Mouse (Mus musculus) cerebellum, postnatal 14 days (tissue): ENCODE results near the gene Klhl9.
"Not testable (repeated sequence)": the region's sequence is repeated elsewhere in the genome, so short reads cannot be mapped to it uniquely, and the experiment has no call there.

Experiments used
- DNase-seq, 2 experiments: peaks; one replicate each; pipeline ENCODE4 v3.0.0; 2021; ENCODE audit warnings: mixed read lengths in 2 of 2

The Klhl9 gene

GRCm38 (mm10) chr4:88721791-88722721 is at the start of gene Klhl9, which contains the start of gene Gm26566:
Gene Klhl9 (minus strand): TSS chr4:88722465.
Gene Gm26566 (plus strand): TSS chr4:88721805.
- DNase-seq = peak; percentile 95 to 97

GRCm38 (mm10) chr4:88763384-88764018 is 41.2 kb upstream of the Klhl9 start:
- DNase-seq = peak; percentile 21 to 33

- DNase-seq = peak in 1 of 2 experiments; percentile 23
Observed at GRCm38 (mm10) chr4:88762341-88762740, 40.1 kb upstream of the Klhl9 start.

- DNase-seq = peak; percentile 70 to 72
Observed at GRCm38 (mm10) chr4:88761776-88762175, 39.5 kb upstream of the Klhl9 start.

- peak; percentile 54 to 59 for DNase-seq
Observed at GRCm38 (mm10) chr4:88760431-88760830, 38.2 kb upstream of the Klhl9 start.

- peak; percentile 30 to 41 for DNase-seq
Observed at GRCm38 (mm10) chr4:88759610-88760268, 37.5 kb upstream of the Klhl9 start, which contains the start of gene Gm13283. Gene Gm13283 (plus strand): TSS chr4:88760119.

- DNase-seq = not testable (repeated sequence)
Observed at GRCm38 (mm10) chr4:88758751-88759150, 36.5 kb upstream of the Klhl9 start.

GRCm38 (mm10) chr4:88757628-88758031 is 35.4 kb upstream of the Klhl9 start:
- peak; percentile 87 to 88 for DNase-seq

- DNase-seq = peak in 1 of 2 experiments; percentile 18
Observed at GRCm38 (mm10) chr4:88756581-88757513, 34.6 kb upstream of the Klhl9 start.

- DNase-seq = peak; percentile 72 to 74
Observed at GRCm38 (mm10) chr4:88754818-88755340, 32.6 kb upstream of the Klhl9 start, which contains the start of gene Gm13271. Gene Gm13271 (plus strand): TSS chr4:88754868.

- no peak for DNase-seq
Observed at GRCm38 (mm10) chr4:88749926-88750325, 27.7 kb upstream of the Klhl9 start.

GRCm38 (mm10) chr4:88744207-88744606 is 21.9 kb upstream of the Klhl9 start:
- no peak for DNase-seq

GRCm38 (mm10) chr4:88742771-88743371 is 20.6 kb upstream of the Klhl9 start:
- no peak for DNase-seq

GRCm38 (mm10) chr4:88741426-88741825 is 19.2 kb upstream of the Klhl9 start:
- DNase-seq = no peak

- no peak for DNase-seq
Observed at GRCm38 (mm10) chr4:88739036-88739435, 16.8 kb upstream of the Klhl9 start.

- DNase-seq = peak; percentile 64 to 77
Observed at GRCm38 (mm10) chr4:88738480-88738879, 16.2 kb upstream of the Klhl9 start.

- DNase-seq = peak in 1 of 2 experiments; percentile 22
Observed at GRCm38 (mm10) chr4:88727324-88727723, 5.1 kb upstream of the Klhl9 start.

- no peak for DNase-seq
Observed at GRCm38 (mm10) chr4:88726727-88727126, 4.5 kb upstream of the Klhl9 start.

GRCm38 (mm10) chr4:88723497-88724090 is 1.3 kb upstream of the Klhl9 start:
- no peak for DNase-seq

GRCm38 (mm10) chr4:88718715-88719114 is 3.5 kb downstream of the Klhl9 start:
- no peak for DNase-seq

- peak; percentile 32 to 46 for DNase-seq
Observed at GRCm38 (mm10) chr4:88715059-88715458, 7.2 kb downstream of the Klhl9 start.
